Mouse (Mus musculus): Measurements from ENCODE around the gene Zfp946.

The Zfp946 gene

GRCm38 (mm10) chr17:22423952-22424617, at the start of gene Zfp946:
Zfp946 (plus strand) TSS chr17:22424222.
- peak; percentile 70 for DNase-seq (ENCODE audit: low read depth, low spot score)

GRCm38 (mm10) chr17:22410756-22411155, 13.3 kb upstream of the Zfp946 start:
- no peak for DNase-seq (ENCODE audit: low read depth, low spot score)

GRCm38 (mm10) chr17:22417510-22417909, 6.5 kb upstream of the Zfp946 start:
- no peak for DNase-seq (ENCODE audit: low read depth, low spot score)

- DNase-seq (ENCODE audit: low read depth, low spot score): no peak
Measured at GRCm38 (mm10) chr17:22424636-22425354, 773 bp downstream of the Zfp946 start.

GRCm38 (mm10) chr17:22447684-22448083, 23.7 kb downstream of the Zfp946 start:
- no peak for DNase-seq (ENCODE audit: low read depth, low spot score)

- no peak for DNase-seq (ENCODE audit: low read depth, low spot score)
Measured at GRCm38 (mm10) chr17:22497120-22497519, 73.1 kb downstream of the Zfp946 start.

Data from brain, embryonic 18.5 days (tissue).